Mouse (Mus musculus): ENCODE measurements around the gene Snrnp25.

DNA sequence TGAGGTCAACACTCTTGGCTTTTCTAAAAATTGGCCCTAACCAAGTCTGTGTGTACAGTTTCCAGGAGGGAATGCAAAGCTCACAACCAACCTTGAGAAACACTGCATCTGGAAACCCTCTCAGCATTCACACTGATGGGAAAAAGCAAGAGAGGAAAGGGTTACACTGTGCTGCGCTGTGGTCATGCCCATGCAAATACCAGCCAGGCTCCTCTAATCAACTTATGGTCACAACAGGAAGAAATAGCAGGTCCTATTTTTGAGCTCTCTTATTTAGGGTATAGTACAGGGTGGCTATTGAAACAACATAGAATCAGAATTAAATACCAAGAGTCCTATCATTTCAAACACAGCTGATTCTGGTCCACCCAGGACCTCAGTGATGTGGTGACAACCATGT, 39.4 kb downstream of the Snrnp25 start:
- TF ChIP-seq POLR2A (IDR thresholded peaks at IDR 0.05; ENCODE audit: insufficient read length, low read depth) (no peak), USF1 (IDR thresholded peaks at IDR 0.05; ENCODE audit: low read depth) (no peak), CEBPB (IDR thresholded peaks at IDR 0.05; ENCODE audit: insufficient read depth, poor library complexity, severe bottlenecking) (no peak), POLR2AphosphoS2 (IDR thresholded peaks at IDR 0.05; ENCODE audit: insufficient read length, low read depth) (no peak), MYOD1 (IDR thresholded peaks at IDR 0.05; ENCODE audit: control insufficient read depth in 1 of 3, insufficient read length in 2 of 3, low read depth in 2 of 3) (no peak), TCF12 (IDR thresholded peaks at IDR 0.05; ENCODE audit: insufficient read depth, poor library complexity, severe bottlenecking) (no peak), REST (IDR thresholded peaks at IDR 0.05; ENCODE audit: insufficient read depth, insufficient read length) (no peak), TCF3 (IDR thresholded peaks at IDR 0.05; ENCODE audit: insufficient read length, low read depth) (no peak), E2F4 (IDR thresholded peaks at IDR 0.05; ENCODE audit: insufficient read depth) (no peak), SRF (IDR thresholded peaks at IDR 0.05; ENCODE audit: control insufficient read depth, insufficient read length, low read depth) (no peak), MAX (IDR thresholded peaks at IDR 0.05; ENCODE audit: low read depth) (no peak), MYOG (IDR thresholded peaks at IDR 0.05; ENCODE audit: control insufficient read depth in 1 of 3, insufficient read depth in 1 of 3, insufficient read length in 2 of 3, low read depth in 2 of 3) (no peak)
